Mouse (Mus musculus) heart, postnatal 0 days (tissue): Measurements from ENCODE around the gene Mrpl20.

Source experiments
- CTCF ChIP-seq: IDR thresholded peaks from 2 replicates; pipeline ENCODE4 v1.5.1; 2016; ENCODE audit warnings: antibody characterized with exemption, control low read depth, low read depth
- EP300 ChIP-seq: IDR thresholded peaks from 2 replicates; pipeline ENCODE4 v1.6.1; 2016; ENCODE audit warnings: antibody characterized with exemption, low read depth

- no peak for TF ChIP-seq EP300
- no peak for TF ChIP-seq CTCF
Observed at GRCm38 (mm10) chr4:155769496-155769879, 33.2 kb upstream of the Mrpl20 start.
